Mouse (Mus musculus) thymus, postnatal 4 days (tissue): ENCODE results near the gene Hdgfl3.
A peak's percentile ranks its signal among the peaks of the same experiment; 100 is the strongest.

Experiments
- DNase-seq: peaks from one replicate; pipeline ENCODE4 v3.0.0; 2021

The Hdgfl3 gene

DNA sequence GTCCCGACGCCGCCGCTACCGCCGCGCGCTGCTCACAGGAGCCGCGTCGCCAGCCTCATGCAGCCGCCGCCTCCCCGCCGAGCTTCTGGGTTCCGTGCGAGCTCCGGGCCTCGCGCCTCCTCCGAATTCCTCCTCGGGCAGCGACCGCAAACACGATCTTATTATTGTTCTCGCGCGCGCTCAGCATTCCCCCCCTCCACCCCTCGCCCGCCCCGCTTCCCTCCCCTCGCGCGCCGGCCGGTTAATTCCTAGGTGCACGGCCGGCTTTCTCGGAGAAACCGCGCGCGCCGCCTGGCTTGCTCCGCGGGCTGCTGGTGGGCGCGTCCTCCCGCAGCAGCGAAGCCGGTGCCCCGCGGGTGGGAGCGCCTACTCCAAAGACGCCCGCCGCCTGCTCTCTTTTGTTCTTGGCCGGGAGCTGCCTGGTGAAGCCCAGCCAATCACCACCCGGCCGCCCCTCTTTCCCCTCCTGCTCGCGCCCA is at the start of gene Hdgfl3:
Gene Hdgfl3, minus strand, starts transcription at position 207 of the 479 bp plus-strand sequence.
- DNase-seq, result peak; percentile 82

DNA sequence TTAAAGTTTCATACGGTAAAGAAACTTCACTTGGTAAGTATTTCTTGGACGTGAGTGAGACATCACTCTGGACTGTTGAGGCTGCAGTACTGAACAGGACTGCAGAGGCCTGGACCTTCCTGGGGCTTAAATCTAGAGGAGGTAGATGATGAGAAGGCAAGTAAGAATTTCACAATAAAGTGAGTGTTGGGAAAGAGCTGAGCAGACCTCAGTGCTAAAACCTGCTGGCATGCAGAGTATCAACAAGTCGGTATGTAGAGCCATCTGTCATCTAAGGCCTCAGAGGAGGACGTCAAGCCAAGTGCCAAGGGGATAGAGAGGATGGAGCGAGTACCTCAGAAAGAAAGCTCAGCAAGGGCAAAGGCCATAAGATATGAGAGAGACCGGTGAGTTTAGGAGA is 49.4 kb upstream of the Hdgfl3 start:
- DNase-seq, result no peak

DNA sequence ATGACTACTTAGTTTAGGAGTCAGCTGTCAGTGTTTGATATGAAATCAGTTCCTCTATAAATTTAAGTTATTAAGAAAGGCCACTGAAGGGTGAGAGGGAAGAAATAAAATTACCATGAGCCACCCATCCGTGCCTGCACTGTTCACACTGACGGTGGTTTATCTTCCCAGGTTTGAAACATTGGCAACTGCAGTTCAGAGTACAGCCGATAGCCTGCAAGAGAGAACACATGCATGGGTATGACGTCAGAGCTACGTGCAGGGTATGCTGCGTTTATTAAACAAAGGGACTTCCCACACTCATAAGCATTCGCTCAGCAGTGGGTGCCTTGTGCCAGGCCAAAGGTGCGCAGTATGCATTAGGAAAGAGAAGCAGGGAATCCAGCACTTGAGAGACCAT is 44.0 kb upstream of the Hdgfl3 start:
- DNase-seq, result no peak

DNA sequence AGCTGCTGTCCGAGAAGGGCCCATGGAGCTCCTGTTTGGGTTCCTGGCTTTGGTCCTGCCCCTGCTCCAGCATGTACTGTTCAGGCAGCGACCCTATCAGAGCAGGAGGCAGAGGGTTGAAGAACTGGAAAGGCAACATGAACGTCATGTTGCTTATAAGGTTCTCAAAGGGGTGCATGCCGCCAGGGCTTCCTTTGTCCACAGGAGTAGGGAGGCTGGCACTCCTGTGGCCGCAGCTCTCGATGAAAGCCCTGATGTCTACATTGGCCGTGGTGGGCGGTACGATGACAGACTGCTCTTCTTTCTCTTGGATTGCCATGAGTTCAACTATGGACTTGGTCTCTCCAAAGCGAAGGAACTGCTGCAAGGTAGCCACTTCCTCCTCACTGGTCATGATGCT is 40.3 kb upstream of the Hdgfl3 start:
- no peak for DNase-seq

DNA sequence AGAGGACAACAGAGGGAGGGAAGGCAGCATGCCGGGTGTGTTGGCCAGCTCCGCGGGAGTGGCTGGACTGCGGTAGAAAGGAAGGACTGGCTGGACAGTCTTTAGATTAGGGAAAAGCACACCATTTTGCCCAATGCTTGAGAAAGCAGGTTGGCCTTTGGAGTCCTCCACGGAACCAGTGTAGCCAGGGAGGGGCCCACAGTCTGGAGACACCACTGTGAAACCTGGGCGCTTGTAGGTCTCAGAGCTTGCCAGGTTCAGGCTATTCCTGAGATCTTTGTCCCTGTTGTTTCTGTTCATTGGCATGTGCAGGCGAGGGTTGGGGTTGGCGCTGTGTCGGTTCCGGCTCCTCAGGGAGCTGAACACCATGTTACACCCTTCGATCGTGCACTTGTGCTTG is 39.7 kb upstream of the Hdgfl3 start:
- no peak for DNase-seq

DNA sequence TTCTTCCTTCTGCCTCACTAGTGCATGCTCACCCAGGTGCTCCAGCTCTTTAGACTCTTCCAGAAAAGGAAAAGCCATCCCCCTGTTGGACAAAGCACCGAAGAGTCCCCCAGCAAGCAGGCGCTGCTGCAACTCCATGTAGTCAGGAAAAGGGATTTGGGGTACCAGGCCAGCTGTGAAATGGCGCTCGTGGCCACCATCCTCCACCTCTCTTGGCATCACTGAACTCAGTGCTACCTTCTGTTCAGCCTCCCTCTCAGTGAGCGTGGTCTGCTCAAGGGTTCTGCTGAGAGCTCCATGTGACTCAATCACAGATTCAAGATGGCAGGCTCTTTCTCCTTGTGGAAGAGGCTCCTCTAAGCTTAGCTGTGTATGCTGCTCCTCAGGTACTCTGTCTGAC is 39.1 kb upstream of the Hdgfl3 start:
- no peak for DNase-seq

DNA sequence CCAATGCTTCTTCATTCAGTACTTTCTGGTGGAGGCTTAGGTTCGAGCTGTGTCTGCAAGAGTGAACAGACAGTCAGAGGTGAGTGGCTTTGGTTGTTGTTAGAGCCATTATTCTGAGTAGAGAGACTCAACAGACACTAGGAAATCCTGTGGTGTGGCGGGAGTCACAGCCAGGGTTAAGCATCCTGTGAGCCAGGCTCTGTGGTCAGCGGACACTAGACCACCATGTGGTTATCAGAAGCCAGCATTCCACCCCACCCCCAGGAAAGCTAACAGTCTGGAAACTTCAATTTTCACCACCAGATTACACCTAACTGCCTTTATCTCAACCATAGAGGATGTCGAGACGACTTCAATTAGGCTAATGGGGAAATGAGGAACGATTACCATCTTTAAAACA is 34.7 kb upstream of the Hdgfl3 start:
- no peak for DNase-seq

DNA sequence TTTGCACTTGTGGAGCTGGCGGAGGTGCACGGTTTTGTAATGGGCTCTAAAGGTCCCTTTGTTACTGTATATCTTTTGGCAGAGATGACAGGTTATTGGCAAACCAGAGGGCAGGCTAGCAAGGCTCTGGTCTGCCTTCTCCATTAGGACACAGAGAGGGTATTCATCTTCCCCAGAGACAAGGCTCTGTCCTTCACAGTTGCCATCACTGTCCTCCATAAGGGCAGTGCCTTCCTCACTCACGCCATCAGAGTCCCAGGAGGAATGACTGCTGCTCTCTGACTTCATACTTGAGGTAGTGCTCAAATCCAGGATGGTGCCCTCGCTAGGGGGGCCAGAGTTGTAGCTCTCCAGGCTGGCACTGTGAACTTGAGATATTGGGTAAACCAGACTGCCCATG is 34.2 kb upstream of the Hdgfl3 start:
- no peak for DNase-seq

DNA sequence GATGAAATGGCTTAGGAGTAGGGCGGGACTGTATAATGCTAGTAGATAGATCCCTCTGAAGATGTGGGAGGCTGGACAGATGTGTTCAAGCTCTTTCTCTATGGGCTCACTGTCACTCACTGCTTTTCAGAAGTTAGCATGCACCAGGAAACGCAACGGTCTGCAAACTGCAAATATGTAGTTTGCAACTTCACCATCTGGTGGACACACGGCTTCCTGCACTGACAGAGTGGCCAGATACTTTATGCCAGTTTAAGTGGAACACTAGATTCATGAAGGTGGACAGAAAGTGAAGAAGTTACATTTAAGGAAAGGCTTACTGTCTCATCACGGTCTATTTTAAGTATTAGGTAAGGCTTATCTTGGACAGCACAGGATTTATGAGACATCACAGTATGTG is 31.9 kb upstream of the Hdgfl3 start:
- no peak for DNase-seq

DNA sequence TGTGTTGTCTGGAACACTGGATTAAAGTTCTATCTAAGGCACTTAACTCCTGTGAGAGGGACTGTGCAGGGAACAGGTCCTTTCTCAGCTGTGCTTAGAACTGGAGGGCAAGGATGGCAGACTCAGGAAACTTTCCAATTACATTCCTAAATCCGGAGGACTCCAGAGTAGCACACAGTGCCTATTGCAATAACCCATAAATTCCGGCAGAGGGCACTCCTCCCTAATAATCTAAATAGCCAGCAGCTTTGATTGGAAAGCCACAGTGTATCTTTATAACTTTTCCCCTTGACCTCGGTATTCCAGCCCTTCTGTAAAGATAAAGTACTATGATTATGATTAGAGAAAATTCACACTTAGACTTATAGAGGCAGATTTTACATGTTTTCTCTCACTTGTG is 25.4 kb upstream of the Hdgfl3 start:
- peak; percentile 17 for DNase-seq

DNA sequence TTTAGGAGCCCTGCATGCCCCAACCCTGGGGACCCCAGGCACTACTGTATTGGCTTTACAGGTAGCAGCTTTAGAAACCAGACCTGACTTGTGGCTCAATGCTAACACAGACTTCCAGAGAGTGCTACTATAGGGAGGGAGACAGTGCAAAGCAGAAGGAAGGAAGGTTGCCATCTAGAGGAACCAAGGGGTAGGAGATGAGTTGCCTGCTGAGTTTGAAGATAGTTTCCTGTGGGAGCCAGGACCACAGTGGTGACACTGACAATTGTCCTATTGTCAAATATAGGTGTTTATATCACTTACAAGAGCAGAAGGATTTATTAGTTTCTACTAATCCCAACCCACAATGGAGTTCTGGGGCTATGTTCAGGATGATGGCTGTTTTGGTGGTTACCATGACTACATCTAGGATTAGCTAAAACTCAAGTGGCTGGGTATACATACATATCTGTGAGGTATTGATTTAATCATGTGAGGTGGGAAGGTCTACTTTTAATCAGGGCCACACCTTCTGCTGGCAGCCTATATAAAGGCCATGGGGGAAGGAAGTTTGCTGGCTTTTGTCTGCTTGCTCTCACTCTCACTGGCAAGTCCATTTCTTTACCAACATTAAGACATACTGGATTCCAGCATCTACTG is 20.1 kb upstream of the Hdgfl3 start:
- DNase-seq, result peak; percentile 31

DNA sequence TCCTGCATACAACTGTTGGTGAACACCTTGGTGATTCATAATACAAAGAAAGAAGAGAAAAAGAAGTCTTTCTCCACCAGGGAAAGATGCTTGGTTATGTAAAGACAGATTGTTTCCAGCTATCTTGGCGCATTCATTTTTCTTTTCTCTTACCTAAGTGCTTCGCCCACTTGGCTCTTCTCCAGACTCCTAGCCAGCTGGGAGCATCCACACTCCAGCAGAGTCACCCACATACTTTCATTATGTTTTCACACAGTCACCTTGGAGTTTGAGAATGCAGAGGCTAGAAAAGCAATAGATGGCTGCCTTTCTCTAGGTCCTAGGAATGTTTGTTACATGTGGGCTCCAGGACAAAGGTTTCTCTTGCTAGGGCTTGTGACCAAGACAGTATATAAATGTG is 16.2 kb upstream of the Hdgfl3 start:
- DNase-seq, result no peak

DNA sequence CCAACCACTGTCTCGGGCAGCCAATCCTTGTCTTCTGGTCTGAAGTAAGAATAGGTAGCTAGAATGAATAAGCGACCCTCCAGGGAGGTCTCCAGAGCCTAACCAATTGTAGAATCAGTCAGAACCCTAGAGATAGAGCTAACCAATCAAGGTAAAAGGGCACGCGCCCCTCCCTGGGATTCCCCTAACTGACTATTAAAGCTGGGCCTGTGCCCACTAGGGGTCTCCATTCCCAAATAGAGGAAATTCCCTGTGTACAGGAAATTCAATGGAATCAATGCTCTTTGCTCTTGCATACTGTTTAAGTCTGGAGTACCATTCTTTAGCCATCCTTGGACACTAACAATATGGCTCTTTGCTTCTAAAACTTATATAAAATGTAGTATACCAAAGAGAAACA is 11.1 kb upstream of the Hdgfl3 start:
- DNase-seq, result no peak

DNA sequence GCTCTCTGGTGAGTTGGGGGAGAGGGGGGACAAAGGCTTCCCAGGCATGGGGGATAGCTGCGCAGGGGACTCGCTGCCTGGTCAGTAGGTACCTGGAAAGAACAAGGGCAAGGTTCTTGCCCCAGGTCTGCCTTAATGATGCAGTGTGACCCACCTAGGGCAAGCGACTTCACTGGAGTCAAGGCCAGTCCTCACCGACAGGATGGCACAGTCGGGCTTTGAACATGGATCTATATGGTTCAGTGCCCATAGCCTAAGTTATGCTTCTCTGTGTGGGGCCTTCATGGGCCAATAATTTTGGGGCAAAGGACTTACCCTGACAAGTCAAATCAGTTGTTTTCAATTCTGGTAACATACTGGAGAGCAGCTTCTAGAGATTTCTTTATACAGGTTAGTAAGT is 533 bp upstream of the Hdgfl3 start:
- no peak for DNase-seq

DNA sequence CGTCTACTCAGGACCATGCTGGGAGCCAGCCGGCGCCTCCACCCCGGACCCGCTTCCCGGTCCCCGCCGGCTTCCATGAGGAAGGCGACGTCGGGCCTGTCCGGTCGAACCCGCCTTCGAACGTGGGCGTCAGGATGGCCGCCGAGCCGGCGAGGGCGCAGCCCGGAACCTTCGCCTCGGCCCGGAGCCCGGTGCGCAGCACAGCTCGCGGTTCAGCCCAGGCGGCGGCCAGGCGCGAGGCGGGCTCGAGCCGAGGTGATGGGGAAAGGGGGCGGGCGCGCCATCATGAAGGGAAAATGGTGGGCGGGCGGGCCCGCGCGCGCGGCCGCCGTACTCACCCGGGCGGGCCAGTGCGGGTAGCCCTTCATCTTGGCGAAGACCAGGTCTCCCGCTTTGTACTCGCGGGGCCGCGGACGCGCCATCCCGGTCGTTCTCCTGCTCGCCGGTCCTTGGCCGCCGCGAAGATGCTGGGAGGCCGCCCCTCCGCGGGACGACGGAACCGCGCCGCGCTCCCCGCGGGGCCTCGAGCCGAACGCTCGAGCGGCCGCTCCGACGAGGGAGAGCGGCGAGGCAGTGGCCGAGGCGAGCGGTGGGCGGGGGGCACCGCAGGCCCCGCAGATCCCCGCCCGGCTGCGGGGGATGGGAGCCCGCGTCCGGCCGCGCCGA is 539 bp downstream of the Hdgfl3 start:
- DNase-seq, result peak; percentile 78

DNA sequence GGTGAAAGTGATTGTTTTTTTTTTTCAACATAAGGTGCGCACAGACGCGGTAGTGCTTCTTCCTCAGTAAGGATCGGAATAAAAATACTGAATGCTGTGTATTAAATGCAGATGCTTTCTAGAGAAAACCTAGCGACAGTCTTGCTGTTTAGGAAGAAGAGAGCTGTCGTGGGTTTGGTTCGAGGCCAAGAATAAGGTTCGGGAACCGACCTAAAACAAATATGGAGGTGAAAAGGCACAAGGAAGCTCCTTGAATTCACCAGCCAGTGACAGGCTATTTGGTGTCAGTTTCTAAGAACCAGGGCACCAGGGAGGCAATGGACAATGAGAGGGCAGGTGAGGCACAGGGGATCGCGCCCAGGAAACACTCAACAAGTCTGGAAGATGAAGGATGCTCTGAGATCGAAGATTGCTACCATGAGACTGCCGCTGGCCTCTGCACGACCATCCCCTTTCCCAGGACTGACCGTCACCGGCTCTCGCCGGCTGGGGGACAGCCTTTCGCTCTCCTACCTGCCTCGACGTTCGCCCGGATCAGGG is 1.1 kb downstream of the Hdgfl3 start:
- DNase-seq, result no peak

DNA sequence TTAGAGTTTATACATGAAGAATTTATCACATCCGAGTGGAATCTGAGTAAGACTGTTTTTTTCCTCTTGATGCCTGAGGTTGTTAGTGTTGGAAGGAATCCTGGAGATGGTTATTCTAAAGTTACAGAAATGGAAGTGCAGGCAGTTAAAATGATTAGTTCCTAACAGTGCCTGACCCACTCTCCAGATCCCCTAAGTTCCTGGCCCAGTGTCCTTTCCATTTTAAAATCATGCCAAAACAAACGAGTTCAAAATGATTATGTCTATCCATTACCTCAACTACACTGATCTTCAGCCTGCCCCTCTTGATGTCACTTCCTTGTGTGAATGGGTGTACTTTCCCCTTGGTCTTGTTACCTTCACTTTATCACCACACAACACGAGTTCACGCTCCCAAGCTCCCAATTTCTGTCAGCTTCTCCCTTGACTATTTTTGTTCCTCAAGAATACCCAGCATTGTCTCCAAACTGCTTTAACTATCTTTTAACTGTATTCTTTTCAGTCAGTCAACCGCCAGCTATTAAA is 1.7 kb downstream of the Hdgfl3 start:
- no peak for DNase-seq

DNA sequence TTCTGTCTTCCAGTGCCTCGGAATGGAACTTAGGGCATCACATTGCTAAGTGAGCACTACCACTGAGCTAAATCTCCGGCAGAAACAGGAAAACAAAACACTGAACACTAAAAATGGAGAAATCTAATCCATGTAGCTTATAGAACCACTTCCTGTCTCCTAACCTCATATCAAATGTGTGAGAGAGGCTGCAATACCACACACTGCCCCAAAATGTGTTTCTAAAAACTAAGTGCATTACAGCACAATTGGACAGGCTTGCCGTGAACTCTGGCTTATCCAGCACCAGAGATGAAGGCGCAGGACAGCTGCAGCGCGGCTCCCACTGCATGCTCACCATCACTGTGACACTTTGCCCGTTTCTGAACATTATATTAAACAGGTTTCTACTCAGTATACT is 5.3 kb downstream of the Hdgfl3 start:
- DNase-seq, result no peak

DNA sequence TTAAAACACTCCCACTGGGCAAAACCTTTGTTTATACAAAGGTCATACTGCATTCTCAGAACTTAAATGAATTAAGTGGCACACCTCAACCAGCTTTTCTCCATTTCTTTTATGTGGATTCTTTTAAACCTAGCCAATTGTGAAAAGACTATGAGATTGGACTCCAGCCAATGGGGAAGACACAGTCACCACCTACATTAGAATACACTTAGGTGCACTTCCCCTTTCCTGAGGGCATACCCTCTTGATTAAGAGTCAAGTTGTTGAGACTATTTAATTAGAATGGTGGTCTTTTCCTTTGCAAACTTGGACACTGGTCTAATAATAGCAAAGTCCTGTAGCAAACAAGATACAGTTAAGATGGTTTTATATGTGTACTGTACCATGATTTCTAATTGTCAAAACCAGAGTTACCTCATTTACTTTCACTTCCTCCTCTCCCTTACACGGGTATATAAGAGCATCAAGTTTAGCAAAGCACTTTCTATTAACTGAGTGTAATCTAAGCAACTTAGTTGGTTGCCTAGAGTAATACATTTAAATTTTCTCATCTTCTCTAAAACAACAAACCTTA is 12.8 kb downstream of the Hdgfl3 start:
- no peak for DNase-seq

DNA sequence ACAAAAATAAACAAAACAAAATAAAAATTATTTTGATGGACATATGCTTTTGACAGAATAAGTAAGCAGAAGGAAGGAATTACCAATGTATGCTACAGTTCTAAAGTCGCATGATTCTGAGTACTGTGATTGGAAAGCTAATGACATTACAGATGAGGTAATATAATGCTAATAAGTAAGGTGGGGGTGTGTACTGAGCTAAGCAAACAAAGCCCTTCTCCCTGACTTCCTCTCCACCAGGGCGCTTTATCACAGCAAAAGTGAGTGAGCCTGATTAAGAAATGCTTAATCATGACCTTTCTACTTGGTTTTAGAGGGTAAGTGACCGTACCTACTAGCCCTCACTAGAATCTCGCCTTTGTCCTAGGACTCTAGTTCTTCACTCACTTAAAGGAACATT is 14.0 kb downstream of the Hdgfl3 start:
- DNase-seq, result no peak

DNA sequence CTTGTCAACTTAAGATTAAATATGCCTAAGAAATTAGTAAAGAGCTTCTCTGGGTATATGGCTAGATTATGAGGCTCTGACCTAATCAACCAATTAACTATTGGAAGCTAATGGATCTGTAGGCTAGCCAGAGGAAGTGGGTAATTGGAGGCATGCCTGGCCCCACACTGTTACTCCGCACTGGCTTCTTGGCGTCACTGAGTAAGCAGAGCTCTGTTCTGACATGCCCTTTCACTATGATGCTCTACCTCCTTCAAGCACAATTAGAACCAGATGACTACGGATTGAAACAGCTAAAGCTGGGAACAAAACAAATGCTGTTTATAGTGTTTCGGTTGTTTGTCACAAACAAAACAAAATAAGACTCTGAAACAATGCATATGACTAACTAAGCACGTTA is 16.0 kb downstream of the Hdgfl3 start:
- DNase-seq, result no peak

DNA sequence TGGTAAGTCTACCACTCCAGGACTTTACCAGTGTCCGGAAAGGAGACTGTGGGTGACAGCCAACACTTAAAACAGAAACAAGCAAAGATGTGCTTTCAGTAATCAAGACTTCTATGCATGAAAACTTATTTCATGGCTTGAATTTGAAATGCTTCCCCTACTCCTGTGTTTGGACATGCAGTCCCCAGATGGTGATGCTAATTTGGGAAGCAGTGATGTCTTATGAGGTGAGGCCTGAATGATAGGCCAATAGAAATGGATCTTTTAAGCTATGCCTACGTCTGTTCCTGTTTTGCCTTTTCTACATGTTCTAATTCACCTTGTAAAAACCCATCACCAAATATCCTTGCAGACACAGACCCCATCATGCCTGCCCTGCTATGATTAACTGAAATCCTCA is 29.3 kb downstream of the Hdgfl3 start:
- DNase-seq, result no peak

DNA sequence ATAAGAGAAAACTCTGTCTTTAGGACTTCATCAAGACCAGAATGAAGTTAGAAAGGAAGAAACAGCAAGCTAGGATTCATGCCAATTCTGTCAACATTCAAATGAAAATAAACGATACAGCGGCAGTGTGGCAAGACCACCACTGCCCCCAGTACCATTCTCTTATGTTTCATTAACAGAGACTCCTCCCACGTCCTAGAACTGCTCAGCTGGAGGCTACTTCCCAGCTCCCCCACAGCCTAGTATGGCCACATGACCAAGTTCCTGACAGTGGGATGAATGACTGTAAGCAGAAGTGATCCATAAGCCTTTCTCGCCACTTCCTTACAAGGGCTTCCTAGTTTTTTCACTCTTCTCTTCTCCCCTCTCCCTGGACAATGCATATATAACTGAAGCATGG is 30.2 kb downstream of the Hdgfl3 start:
- no peak for DNase-seq

DNA sequence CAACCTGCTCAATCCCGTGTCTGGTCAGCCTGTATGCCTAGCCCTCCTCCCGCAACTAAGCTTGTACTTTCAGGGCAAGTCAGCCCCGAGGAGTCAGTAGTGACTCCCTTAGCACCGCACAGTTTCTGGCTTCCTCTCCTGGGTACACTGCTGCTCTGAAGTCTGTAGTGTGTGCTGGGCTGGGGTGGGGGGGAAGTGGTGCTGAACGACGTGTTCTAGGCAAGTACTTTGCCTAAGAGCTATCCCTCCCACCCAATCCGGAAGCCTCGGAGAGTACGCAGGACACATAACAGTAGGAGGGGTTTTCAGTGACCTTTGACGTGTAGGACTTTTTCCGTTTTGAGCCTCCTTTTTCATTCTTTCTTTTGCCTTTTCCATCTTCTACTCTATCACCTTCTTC is 34.9 kb downstream of the Hdgfl3 start:
- DNase-seq, result no peak
